Mouse (Mus musculus): ENCODE measurements around the gene Sult1a1.

Sult1a1 gene

GRCm38 (mm10) chr7:126625369-126625768 lies 50.9 kb downstream of the Sult1a1 start:
- peak in 1 of 2 experiments; percentile 27 for DNase-seq (ENCODE audit: low spot score in 2 of 2)

GRCm38 (mm10) chr7:126624774-126625173 lies 51.5 kb downstream of the Sult1a1 start:
- DNase-seq (ENCODE audit: low spot score in 2 of 2): no peak

- no peak for DNase-seq (ENCODE audit: low spot score in 2 of 2)
Observed at GRCm38 (mm10) chr7:126623381-126623780, 52.9 kb downstream of the Sult1a1 start.

Data from spleen, postnatal 10 days (tissue).